Mouse (Mus musculus): ENCODE measurements at regions not wholly inside any gene's neighbourhood (a gene's known extent, or its start where the extent isn't known, plus 50 kb on each side); places are given as distances from the start of the nearest gene placed in this dataset.

DNA sequence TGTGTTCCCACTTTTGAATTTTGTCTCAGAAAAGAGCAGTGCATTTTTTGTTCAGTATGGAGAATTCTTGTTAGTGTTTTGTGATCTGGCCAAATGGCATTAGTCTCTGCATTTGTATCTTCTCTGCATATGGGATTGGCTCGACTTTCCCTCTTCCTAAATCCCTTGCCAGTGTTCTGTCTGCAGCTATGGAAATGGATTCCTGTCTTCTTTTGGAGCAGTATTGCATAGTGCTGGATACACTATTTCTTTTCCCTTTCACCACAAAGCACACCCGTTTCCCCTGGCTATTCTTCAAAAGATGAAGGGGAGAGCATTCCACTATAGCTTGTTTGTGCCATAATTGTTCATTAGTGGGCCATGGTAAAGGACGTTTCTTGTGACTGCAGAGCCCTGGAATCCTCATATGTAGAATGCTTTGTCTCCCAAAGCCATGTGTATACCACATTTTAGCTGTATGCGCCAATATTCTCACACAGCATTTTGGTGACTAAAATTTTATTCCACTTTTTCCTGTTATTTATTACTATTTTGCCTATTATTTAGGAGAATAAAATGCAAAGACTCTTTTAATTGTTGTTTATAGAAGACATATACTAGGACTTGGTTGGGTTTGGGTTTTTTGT, 197.8 kb downstream of the Hs3st1 start:
- no peak for ATAC-seq

- ATAC-seq = no peak
Observed at GRCm38 (mm10) chr5:39537044-39537443, 218.2 kb downstream of the Hs3st1 start.

DNA sequence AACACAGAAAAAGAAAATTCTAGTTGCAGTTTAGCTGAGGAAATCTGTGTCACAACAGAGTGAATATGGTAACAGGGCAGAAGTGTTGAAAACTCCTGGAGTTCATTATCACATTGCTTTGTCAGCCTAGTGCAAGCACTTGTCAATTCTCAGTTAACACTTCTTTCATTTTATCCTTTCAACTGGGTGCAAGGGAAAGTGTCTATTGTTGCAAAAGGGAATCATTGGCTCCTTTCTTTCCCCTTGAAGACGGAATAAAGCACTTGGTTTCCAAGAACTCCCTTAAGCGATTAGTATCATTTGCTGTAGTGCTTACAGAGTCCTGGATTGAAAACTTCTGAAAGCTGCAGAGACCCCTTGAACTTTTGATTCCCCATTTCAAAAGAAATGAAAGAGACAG, 218.9 kb downstream of the Hs3st1 start:
- no peak for ATAC-seq

DNA sequence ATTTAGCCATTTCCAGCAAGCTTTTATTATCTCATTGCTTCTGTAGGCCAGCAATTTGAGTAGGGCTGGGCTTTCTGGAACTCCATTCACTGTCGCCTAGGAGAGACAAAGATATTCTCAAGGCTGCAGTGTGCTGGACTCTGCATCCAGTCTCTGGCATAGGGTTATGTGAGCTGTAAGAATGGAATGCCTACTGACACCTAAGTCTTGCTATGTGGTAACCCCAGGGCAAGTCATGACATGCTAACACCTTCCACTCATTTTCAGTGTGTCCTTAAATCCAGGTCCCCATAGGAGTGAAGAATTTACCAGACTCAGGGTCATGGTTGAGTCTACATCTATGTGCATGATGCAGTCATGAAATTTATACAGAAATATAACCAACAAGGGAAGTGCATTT, 245.0 kb downstream of the Hs3st1 start:
- ATAC-seq = no peak

DNA sequence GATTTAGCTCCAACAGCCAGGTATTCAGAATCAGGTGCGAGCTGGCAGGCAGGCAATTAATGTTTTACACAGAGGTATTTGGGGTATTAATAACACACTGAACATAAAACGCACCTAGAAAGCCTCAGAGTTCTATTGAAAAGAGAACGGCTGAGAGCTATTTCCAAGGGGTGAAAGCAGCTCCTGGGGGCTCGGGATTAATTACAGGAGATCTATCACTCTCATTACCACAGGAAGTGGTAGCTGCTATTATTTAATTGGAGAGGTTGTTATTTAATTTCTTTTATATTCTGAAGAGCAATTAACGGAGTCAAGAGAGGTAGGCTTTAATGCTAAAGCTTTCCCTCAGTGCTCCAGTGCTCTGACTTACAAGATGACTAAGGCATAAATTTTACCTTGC, 272.5 kb downstream of the Hs3st1 start:
- no peak for ATAC-seq

DNA sequence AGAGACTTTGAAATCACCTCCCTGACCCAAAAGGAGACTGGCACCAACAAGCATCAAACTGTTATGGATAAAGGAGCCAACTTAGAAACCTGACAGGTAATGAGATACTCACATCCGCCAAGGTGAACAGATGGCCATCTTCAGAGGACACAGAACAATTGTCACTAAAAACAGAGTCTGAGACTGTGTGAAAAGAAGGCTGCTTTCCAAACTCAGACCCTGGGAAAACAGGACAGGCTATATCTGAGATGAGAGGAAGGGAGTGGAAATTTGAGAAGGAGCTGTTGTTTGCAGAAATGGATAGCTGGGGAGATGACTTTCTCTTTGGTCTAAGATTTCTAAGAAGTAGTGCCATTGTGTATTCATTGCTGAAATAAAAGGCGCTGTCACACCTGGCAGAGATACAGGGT, 297.2 kb downstream of the Hs3st1 start:
- ATAC-seq = no peak

DNA sequence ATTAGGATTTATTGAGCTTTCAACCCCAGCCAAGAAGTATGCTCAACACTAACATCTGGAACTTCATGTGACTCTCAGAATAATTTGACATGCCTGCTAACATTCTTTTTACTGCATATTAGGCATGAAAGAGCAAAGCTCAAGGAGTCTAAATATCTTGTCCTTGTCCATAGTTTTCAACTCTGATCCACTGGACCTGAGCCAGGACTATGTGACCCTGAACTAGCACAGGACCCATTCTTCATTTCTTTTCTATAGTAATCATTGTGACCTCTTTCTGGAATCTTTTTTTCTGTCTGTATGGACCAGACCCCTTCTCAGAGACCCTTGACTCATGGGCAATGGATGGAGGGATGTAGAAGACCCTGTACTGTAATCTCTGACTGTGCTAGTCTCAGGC, 301.6 kb downstream of the Hs3st1 start:
- no peak for ATAC-seq

GRCm38 (mm10) chr5:39440817-39441216, 314.5 kb downstream of the Hs3st1 start:
- no peak for ATAC-seq

DNA sequence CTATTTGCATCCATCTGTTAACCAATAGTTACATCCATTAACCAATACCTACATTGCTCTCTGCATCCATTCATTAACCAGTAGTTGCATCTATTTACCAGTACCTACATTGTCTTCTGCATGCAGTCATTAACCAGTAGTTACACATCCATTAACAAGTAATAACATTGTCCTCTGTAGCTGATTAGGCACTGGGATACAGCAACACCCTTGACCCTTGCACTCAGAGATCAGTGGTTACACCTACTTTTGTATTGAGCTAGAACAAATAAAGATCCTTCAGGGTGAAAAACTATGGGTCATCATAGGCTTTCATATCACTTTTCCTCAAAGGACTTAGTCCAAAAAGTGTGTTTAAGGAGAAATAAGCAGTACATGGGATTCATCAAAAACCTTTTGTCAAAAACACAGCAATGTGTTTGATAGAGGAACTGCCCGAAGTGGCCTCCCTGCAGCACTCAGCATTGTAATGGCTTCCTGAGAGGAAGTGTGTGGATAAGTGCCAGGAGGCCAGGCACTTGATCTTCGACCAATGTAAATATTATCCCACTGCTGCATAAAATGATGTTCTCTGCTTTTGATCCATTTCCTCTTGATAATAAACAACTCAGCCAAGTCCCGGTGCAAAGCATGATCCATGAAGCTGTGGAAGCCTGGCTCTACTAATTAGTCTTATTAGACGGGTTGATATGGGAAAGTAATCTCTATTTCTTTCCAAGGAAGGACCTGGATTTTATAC, 317.6 kb downstream of the Hs3st1 start:
- no peak for ATAC-seq

DNA sequence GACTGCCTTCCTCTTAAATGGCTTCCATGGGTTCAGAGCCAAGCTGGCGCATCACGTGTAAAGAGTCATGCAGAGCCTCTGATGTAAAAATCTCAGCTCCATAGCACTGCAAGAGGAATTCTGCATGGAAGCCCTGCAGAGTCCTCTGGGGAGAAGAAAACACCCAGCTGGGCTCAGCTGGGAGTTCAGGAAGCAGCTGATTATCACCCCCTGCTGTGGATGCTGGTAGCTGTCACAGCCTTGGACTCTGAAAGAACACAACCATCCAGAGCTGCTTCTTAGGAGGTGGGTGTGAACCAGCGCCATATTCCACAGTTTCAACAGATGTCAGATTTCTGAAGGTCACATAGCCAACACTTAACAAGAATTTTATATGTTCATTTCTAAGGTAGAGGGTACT, 329.2 kb downstream of the Hs3st1 start:
- no peak for ATAC-seq

DNA sequence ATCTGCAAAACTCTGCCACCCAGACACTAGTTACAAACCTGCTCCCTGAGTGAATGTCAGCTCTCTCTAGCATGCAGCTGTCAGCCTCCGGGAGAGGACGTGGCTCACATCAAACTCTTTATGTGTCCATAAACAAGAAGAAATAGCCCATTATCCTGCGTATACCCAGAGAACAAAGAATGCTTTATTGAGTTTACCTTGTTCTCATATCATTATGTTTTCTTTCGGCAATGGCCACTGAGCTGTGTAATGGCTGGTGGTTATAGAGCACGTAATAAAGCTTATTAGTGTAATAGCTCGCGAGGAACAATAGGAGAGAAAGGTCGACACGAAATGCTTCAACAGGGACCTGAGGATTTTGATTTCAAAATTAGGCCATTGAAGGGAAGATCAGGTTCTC, 331.6 kb downstream of the Hs3st1 start:
- no peak for ATAC-seq

DNA sequence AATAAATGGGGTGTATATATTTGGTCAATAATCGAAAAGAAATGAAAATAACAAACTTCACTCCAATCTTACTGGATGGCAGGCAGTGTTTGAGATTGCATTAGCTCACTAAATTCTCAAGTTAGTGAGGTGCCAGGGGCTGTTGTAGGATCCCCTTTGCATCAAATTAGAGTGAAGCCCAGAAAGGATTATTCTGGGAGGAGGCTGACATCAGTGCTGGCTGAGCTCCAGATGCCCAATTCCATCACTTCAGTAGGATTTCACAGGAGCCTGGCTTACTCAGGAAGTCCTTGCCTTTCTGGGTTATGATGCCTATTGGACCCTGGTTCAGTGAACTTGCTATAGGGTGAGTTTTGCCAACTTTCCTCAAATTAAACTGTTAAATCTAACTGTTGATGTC, 336.5 kb downstream of the Hs3st1 start:
- no peak for ATAC-seq

- ATAC-seq = no peak
Observed at GRCm38 (mm10) chr5:39417845-39418154, 337.5 kb downstream of the Hs3st1 start.

DNA sequence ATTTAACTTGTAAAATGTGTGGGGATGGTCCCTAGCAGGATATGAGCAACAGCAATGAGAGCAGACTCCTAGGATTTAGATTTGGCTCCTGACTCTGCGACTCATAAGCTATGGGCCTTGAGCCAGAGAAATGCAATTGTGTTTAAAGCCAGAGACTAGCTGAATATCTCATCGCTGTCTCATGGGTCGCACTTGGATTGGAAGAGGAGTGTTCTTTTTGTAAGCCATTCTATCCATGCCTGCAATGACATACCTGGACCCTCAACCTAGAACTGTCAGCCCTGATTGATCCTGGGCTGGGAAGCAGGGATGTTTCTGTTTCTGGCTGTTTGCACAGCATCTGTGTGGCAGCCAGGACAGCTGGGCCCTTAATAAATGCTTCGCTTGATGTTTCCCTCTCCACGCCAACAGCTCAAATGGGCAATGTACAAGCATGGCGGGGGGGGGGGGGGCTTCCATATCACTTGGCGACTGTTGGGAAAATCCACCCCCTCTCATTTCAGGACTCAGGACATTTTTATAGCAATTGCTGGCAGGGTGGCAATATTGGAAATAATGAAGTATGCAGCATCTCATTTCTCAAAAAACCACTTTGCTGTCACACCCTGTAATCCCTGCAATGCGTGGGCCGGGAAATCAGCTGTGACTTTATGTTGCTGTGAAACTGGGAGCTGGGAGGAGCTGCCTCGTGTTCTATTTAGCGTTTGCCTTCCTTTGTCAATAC, 338.0 kb downstream of the Hs3st1 start:
- ATAC-seq = no peak

GRCm38 (mm10) chr5:39416597-39417023, 338.7 kb downstream of the Hs3st1 start:
- ATAC-seq = no peak

DNA sequence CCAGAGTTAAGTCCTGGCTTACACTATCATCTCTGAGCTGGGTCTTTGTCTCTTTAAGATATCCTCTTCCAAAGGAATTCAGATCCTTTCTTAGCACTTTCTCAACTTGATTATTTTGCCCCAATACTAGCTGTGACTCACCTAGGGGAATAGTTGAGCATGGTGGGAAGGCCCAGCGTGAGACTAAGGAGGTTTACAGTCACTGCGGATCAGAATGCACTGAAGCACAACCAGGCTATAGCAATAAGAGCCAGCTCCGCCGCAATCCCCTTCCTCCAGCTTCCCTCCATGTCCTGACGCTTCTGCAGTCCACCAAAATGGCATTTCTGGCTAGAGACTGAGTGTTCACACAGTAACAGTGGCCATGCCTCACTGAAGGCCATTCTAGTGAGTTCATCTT, 342.5 kb downstream of the Hs3st1 start:
- no peak for ATAC-seq

- no peak for ATAC-seq
Observed at GRCm38 (mm10) chr5:39390391-39390987, 364.8 kb downstream of the Hs3st1 start.

GRCm38 (mm10) chr5:39384410-39384809, 370.9 kb downstream of the Hs3st1 start:
- ATAC-seq = no peak

- ATAC-seq = no peak
Observed at GRCm38 (mm10) chr5:39374199-39374598, 381.1 kb downstream of the Hs3st1 start.

GRCm38 (mm10) chr5:39348680-39349079, 406.6 kb downstream of the Hs3st1 start:
- ATAC-seq = no peak

DNA sequence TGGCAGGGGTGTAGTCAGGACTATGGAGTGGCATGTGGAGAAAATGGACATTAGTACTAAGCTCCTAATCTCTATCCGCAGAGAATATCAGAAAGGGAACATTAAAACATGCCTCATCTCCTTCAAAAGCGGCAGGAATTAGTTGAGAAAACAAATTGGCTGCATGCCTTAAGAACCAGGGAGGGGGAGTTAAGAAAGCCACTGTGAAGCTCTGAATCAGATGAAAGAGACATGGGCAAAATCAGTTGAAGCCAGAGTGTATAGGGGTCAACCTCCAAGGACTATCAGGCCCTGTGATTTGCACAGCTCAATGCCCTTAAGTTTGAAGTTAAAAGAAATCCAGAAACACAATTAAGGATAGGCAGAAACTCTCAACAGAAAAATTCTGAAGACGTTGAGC, 408.3 kb downstream of the Hs3st1 start:
- ATAC-seq = no peak

GRCm38 (mm10) chr5:39337917-39338316, 417.4 kb downstream of the Hs3st1 start:
- no peak for ATAC-seq

DNA sequence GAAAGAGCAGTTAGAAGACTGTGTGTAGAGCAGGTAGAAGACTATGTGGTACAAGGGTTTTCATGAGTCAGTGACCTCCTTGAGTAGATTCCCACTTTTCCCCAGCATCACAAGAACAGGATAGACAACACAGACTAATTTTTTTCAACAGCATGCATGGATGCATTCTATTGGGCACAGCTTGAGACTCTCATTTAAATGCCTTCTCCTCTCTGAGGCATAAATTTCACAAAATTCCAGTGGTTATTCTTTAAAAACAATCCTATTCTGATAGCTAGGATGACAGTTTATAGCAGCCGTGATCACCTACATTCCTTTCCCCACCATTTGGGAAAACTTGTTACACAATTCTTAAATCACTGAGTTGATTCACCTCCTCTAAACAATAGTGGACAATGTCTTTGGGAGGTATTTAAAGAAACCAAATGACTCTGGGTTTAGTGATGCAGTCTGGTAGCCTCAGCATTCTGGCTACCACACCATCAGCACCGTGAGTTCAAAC, 418.7 kb downstream of the Hs3st1 start:
- no peak for ATAC-seq

DNA sequence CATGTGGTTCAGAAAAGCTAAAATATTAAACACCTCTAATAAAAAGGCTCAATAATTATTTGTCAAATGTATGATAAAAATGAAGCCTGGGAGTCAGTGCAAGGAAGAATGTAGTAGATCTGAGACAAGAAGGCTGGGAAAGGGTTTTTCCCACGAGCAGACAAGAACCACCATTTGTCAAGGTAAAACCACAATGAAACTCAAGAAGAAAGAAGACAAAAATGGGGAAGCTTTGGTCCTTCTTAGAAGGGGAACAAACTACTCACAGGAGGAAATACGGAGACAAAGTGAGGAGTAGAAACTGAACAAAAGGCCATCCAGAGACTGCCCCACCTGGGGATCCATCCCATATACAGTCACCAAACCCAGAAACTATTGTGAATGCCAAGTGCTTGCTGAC, 420.0 kb downstream of the Hs3st1 start:
- ATAC-seq = no peak

All from CD4-positive, CD25-positive, alpha-beta regulatory T cell, adult 4 months (primary cell).